Mouse (Mus musculus): ENCODE data around the gene Focad. TPM values are rescaled to one million over a fixed set of nuclear protein-coding genes. Genes with fewer than 3 reads are reported as not detected.
A peak's percentile ranks its signal among the peaks of the same experiment; 100 is the strongest.

The Focad gene
- polyA plus RNA-seq, 1 experiment from 2014 or later = 9.9 TPM

DNA sequence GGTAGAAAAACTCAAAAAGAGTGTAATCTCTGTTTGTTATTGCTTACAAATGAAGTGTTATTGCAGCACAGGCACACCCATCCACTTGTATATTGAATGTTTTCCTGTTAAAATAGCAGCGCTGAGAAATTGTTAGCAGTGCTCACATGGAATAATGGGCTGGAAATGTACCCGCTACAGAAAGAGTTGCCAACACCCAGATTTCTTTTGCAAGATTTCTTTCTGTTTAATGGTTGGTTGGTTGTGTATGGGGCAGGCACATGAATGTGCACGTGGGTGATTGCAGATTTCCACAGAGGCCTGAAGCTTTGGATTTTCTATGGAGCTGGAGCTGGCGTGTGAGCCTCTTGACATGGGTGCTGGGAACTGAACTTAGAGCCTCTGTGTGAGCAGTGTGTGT lies 151.1 kb downstream of the Focad start:
- ATAC-seq (replicated peaks; ENCODE audit: low FRiP score, low read depth) (no peak), DNase-seq (ENCODE audit: low spot score) (no peak)
- Histone ChIP-seq H3K4me1 (replicated peaks; ENCODE audit: insufficient read depth, low read length) (no peaks in the 10 kb centered on the region), H3K27ac (no peak overlapping the region), H3K9ac (ENCODE audit: low read depth, low read length) (no peak overlapping the region), H3K27me3 (ENCODE audit: insufficient read depth, low read length) (no peaks in the 10 kb centered on the region), H3K36me3 (ENCODE audit: insufficient read depth, low read length) (no peaks in the 10 kb centered on the region), H3K4me2 (ENCODE audit: low read length) (no peak overlapping the region), H3K9me3 (replicated peaks; ENCODE audit: low read length) (no peaks in the 10 kb centered on the region), H3K4me3 (replicated peaks; ENCODE audit: low read depth, low read length) (no peak overlapping the region)
- TF ChIP-seq CTCF (IDR thresholded peaks at IDR 0.05; ENCODE audit: low read depth) = no peak
- WGBS = 87% methylated on average over 4 of the region's 4 CpGs

DNA sequence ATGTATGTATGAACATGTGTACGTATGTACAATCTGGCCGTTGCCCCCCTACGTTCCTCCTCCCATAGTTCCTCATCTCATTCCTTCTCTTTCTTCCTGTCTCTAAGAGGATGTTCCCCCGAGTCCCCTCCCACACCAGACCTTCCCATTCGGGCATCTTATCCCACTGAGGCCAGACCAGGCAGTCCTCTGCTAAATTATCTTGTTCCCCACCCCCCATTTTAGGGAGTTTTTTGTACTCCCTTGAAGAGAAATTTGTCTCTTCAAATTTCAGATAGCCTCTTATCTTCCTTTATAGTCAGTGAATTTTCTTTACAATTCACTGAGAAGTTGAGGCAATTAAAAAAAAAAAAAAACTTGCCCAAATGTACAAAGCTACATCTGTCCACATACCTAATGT lies 166.9 kb downstream of the Focad start:
- Histone ChIP-seq H3K9ac (ENCODE audit: low read depth, low read length) (no peak overlapping the region), H3K27ac (no peak overlapping the region), H3K36me3 (ENCODE audit: insufficient read depth, low read length) (no peaks in the 10 kb centered on the region), H3K4me2 (ENCODE audit: low read length) (no peak overlapping the region), H3K4me1 (replicated peaks; ENCODE audit: insufficient read depth, low read length) (no peaks in the 10 kb centered on the region), H3K9me3 (replicated peaks; ENCODE audit: low read length) (no peaks in the 10 kb centered on the region), H3K27me3 (ENCODE audit: insufficient read depth, low read length) (no peaks in the 10 kb centered on the region), H3K4me3 (replicated peaks; ENCODE audit: low read depth, low read length) (no peak overlapping the region)
- TF ChIP-seq CTCF (IDR thresholded peaks at IDR 0.05; ENCODE audit: low read depth) = no peak
- DNase-seq (ENCODE audit: low spot score) (no peak), ATAC-seq (replicated peaks; ENCODE audit: low FRiP score, low read depth) (no peak)
- WGBS = 87% methylated on average over 5 of the region's 5 CpGs

DNA sequence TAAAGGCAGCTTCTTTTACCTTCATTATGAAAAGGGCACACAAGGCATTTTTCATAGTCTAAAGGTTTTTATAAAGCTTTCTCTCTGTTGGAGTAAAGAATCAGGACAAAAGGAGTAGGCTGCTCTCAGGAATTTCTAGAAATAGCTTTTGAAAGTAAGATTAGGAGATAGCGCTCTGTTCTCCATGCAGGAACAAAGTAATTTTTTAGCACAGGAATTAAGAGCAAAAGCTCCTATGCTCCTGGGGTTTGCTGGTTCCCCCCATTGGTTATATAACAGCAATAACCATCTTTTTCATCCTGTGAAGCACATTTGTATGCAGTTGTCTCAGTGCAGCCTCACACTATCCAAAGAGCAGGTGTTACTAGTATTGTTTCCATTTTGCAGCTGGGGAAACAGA lies 170.1 kb downstream of the Focad start:
- 91% methylated on average over 1 of the region's 1 CpGs for WGBS
- Histone ChIP-seq H3K27me3 (ENCODE audit: insufficient read depth, low read length) (no peaks in the 10 kb centered on the region), H3K9me3 (replicated peaks; ENCODE audit: low read length) (no peaks in the 10 kb centered on the region), H3K36me3 (ENCODE audit: insufficient read depth, low read length) (no peaks in the 10 kb centered on the region), H3K4me2 (ENCODE audit: low read length) (no peak overlapping the region), H3K4me3 (replicated peaks; ENCODE audit: low read depth, low read length) (no peak overlapping the region), H3K27ac (no peak overlapping the region), H3K9ac (ENCODE audit: low read depth, low read length) (no peak overlapping the region), H3K4me1 (replicated peaks; ENCODE audit: insufficient read depth, low read length) (no peaks in the 10 kb centered on the region)
- DNase-seq (ENCODE audit: low spot score) (no peak), ATAC-seq (replicated peaks; ENCODE audit: low FRiP score, low read depth) (no peak)
- TF ChIP-seq CTCF (IDR thresholded peaks at IDR 0.05; ENCODE audit: low read depth) = no peak

DNA sequence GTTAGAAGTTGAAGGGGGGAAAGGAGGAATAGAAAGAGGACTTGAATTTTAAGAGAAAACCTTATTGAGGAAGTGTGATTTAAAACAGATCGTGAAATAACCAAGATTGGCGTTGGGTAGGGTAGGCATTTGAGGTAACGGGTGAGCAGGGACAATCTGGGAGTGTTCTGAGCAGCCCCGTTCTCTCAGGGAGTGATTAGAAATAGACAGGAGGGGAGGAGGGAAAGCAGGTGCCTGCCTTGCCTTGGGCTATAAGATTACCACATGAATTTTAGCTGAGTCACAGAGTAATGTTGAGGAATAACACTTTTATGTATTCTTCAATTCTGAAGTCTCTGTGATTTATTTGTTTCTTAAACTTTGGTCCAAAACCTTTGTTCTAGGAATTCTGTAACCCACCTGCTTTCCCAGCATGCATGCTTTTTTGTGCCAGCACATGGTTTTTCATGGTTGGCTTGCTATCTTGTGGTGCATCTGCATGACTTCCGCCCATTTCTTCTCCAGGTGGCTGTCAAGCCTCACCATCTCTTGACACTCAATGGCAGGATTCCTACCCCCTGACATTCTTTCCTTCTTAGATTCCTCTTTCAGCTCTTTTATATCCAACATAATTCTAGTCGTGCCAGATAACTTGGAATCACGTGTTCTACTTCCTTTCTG lies 176.1 kb downstream of the Focad start:
- TF ChIP-seq CTCF (IDR thresholded peaks at IDR 0.05; ENCODE audit: low read depth) = no peak
- no peak for DNase-seq (ENCODE audit: low spot score)

DNA sequence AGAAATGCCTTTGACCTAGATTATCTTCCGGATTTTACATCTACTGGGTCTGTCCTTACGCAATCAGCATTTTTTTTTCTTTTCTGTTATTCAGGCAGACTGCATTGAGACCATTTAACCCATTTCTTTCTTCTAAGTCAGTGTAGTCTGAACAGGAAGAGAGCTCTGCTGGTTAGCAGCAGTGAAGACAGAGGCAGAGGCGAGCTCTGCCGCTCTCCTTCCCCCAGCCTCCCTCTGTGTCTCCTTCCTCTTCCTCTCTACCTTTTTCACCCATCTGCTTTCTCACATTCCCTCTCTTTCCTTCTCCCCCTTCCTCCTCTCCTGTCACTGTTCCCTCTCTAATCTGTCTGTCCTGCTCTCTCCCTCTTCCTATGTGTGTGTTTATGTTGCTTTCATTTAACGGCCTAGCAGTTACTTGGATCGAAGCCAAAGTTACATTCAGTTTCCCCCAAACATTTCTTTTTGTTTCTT lies 181.2 kb downstream of the Focad start:
- H3K4me1 ChIP-seq (replicated peaks; ENCODE audit: insufficient read depth, low read length) = 0 out of 2 replicates have a peak, but pooled peaks cover 3% of the 10 kb centered on the region
- no peaks in the 10 kb centered on the region for H3K9me3 ChIP-seq (replicated peaks; ENCODE audit: low read length)
- peak overlapping the region; percentile 62 for H3K27ac ChIP-seq
- WGBS = 29% methylated on average over 6 of the region's 6 CpGs
- ATAC-seq (replicated peaks; ENCODE audit: low FRiP score, low read depth) (no peak), DNase-seq (ENCODE audit: low spot score) (peak; percentile 73)
- no peak overlapping the region for H3K9ac ChIP-seq (ENCODE audit: low read depth, low read length)
- H3K36me3 ChIP-seq (ENCODE audit: insufficient read depth, low read length) = no peaks in the 10 kb centered on the region
- TF ChIP-seq CTCF (IDR thresholded peaks at IDR 0.05; ENCODE audit: low read depth) = no peak
- no peak overlapping the region for H3K4me3 ChIP-seq (replicated peaks; ENCODE audit: low read depth, low read length)
- no peaks in the 10 kb centered on the region for H3K27me3 ChIP-seq (ENCODE audit: insufficient read depth, low read length)
- 0 out of 2 replicates have a peak overlapping the region, but pooled peaks have one; percentile 5 for H3K4me2 ChIP-seq (ENCODE audit: low read length)

More for the DNA sequence above, 176.1 kb downstream of the Focad start:
- H3K4me3 ChIP-seq (replicated peaks; ENCODE audit: low read depth, low read length) = no peak overlapping the region
- no peak overlapping the region for H3K4me2 ChIP-seq (ENCODE audit: low read length)
- H3K27me3 ChIP-seq (ENCODE audit: insufficient read depth, low read length) = no peaks in the 10 kb centered on the region
- H3K27ac ChIP-seq = no peak overlapping the region
- no peaks in the 10 kb centered on the region for H3K9me3 ChIP-seq (replicated peaks; ENCODE audit: low read length)
- no peaks in the 10 kb centered on the region for H3K4me1 ChIP-seq (replicated peaks; ENCODE audit: insufficient read depth, low read length)
- no peak for ATAC-seq (replicated peaks; ENCODE audit: low FRiP score, low read depth)
- WGBS = 67% methylated on average over 7 of the region's 7 CpGs
- no peak overlapping the region for H3K9ac ChIP-seq (ENCODE audit: low read depth, low read length)
- no peaks in the 10 kb centered on the region for H3K36me3 ChIP-seq (ENCODE audit: insufficient read depth, low read length)

DNA sequence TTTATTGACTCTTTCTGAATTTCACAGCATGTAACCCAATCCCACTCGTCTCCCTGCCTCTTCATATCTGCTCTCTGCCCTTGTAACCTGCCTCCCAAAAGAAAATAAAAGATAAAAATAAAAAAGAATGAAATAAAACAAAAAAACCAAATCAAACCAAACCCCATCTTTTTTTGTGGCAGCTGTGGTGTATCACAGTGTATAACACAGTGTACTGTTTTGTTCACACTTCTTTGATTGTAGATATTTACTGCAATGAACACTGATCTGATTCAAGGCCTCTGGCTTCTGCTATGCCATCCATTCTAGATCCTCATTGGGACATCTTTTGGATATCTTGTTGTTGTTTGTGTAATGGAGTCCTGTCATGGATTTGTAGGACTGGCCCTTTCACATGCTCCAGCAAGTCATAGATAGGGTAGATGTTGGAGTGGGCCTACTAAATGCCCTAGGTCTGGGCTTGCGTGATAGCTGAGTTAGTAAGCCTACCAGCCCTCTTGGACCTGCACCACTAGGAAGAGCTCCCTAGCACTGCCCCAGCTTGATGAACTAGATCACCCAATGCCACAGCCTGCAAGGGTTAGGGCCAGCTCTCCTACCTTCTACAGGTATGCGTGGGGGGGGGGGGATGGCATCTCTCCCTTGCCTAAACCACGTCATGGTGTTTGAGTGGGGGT lies 181.8 kb downstream of the Focad start:
- no peaks in the 10 kb centered on the region for H3K27me3 ChIP-seq (ENCODE audit: insufficient read depth, low read length)
- no peak for DNase-seq (ENCODE audit: low spot score)

More for the DNA sequence above, 181.8 kb downstream of the Focad start:
- no peak for TF ChIP-seq CTCF (IDR thresholded peaks at IDR 0.05; ENCODE audit: low read depth)
- Histone ChIP-seq H3K36me3 (ENCODE audit: insufficient read depth, low read length) (no peaks in the 10 kb centered on the region), H3K9me3 (replicated peaks; ENCODE audit: low read length) (no peaks in the 10 kb centered on the region), H3K27ac (peak overlapping the region; percentile 62), H3K4me3 (replicated peaks; ENCODE audit: low read depth, low read length) (no peak overlapping the region), H3K4me1 (replicated peaks; ENCODE audit: insufficient read depth, low read length) (0 out of 2 replicates have a peak, but pooled peaks cover 3% of the 10 kb centered on the region), H3K4me2 (ENCODE audit: low read length) (no peak overlapping the region), H3K9ac (ENCODE audit: low read depth, low read length) (no peak overlapping the region)
- WGBS = 75% methylated on average over 4 of the region's 4 CpGs
- no peak for ATAC-seq (replicated peaks; ENCODE audit: low FRiP score, low read depth)

All from kidney, postnatal 0 days (tissue).